Mouse (Mus musculus) lung, embryonic 14.5 days (tissue): ENCODE results near the gene B230219D22Rik. TPM values are rescaled to one million over a fixed set of nuclear protein-coding genes. Genes with fewer than 3 reads are reported as not detected.
"Not testable (repeated sequence)": the region's sequence is repeated elsewhere in the genome, so short reads cannot be mapped to it uniquely, and the experiment has no call there.

Experiments
- ATAC-seq: fragments of 200-750 bp; cut with Nextera tagmentation; 2 replicates; pipeline ENCODE4 v1.8.0; 2017; ENCODE audit warnings: mild to moderate bottlenecking, moderate TSS enrichment, moderate library complexity; ENCODE audit not compliant: insufficient read depth
- DNase-seq: peaks from one replicate; pipeline ENCODE4 v3.0.0-alpha.2; 2015
- H3K27ac ChIP-seq: fragments of 300-500 bp; sonication (generic); 2 replicates; pipeline ENCODE4 v1.5.1; 2014; ENCODE audit warnings: low read depth, mild to moderate bottlenecking, moderate library complexity
- H3K27me3 ChIP-seq: fragments of 300-500 bp; sonication (generic); 2 replicates; pipeline ENCODE4 v1.6.1; 2014; ENCODE audit warnings: low read length, control low read depth; ENCODE audit not compliant: insufficient read depth
- H3K36me3 ChIP-seq: fragments of 300-500 bp; sonication (generic); 2 replicates; pipeline ENCODE4 v1.6.1; 2014; ENCODE audit warnings: control low read depth; ENCODE audit not compliant: insufficient read depth
- H3K4me1 ChIP-seq: fragments of 300-500 bp; sonication (generic); 2 replicates; pipeline ENCODE4 v1.6.1; 2014; ENCODE audit warnings: antibody characterized with exemption, control low read depth; ENCODE audit not compliant: insufficient read depth
- H3K4me2 ChIP-seq: fragments of 300-500 bp; sonication (generic); 2 replicates; pipeline ENCODE4 v1.6.1; 2014; ENCODE audit warnings: mild to moderate bottlenecking
- H3K4me3 ChIP-seq: fragments of 300-500 bp; sonication (generic); 2 replicates; pipeline ENCODE4 v1.5.1; 2014; ENCODE audit warnings: low read depth, low read length
- H3K9ac ChIP-seq: fragments of 300-500 bp; sonication (generic); 2 replicates; pipeline ENCODE4 v1.6.1; 2014
- H3K9me3 ChIP-seq: fragments of 300-500 bp; sonication (generic); 2 replicates; pipeline ENCODE4 v1.6.1; 2016; ENCODE audit warnings: low read depth, low read length, control low read depth
- CTCF ChIP-seq: IDR thresholded peaks from 2 replicates; pipeline ENCODE4 v1.5.1; 2016; ENCODE audit warnings: antibody characterized with exemption, low read depth
- WGBS: fragments of 180-500 bp; shearing (Covaris S2); extraction: QIAGEN DNeasy Blood & Tissue Kit; methylation state at CpG from one replicate; pipeline ENCODE4 v1.1.7; 2014; 5-methylcytosine and 5-hydroxymethylcytosine counted together
- polyA plus RNA-seq: library from polyadenylated mRNA; unstranded; fragments of >200 nt; fragmentation: Nextera tagmentation; extraction: Ambion mirVana; gene quantifications from 2 replicates; pipeline ENCODE4 v1.2.1, GENCODE M21; 2014

B230219D22Rik gene
- polyA plus RNA-seq, 1 experiment from 2014 or later = 84.8 TPM

DNA sequence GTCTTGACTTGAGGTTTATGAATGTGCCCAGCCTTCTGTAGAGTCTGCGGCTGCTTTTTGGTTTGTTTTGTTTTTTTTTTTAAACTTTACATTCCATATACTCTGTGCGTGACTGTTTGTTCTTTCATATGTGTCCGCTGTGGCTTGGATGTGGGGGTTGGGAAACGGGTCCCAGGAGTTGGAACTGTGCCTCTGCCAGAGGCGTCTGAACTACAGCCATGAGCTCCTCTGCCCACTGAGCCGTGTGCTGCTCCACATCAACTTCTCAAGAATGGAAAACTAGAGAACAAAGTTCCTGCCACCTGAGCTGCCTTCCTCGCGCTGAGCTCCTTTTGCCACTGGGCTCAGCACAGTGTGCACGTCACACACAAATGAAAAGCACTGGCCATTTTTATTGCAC is 10.7 kb upstream of the B230219D22Rik start:
- Histone ChIP-seq H3K36me3 (peaks cover 38% of the 10 kb centered on the region), H3K4me2 (no peak overlapping the region), H3K4me3 (no peak overlapping the region), H3K9me3 (no peaks in the 10 kb centered on the region), H3K27me3 (no peaks in the 10 kb centered on the region), H3K27ac (no peak overlapping the region), H3K9ac (no peak overlapping the region), H3K4me1 (no peaks in the 10 kb centered on the region)
- ATAC-seq = no peak
- TF ChIP-seq CTCF = no peak
- 69% methylated on average over 9 of the region's 9 CpGs for WGBS
- peak; percentile 28 for DNase-seq

DNA sequence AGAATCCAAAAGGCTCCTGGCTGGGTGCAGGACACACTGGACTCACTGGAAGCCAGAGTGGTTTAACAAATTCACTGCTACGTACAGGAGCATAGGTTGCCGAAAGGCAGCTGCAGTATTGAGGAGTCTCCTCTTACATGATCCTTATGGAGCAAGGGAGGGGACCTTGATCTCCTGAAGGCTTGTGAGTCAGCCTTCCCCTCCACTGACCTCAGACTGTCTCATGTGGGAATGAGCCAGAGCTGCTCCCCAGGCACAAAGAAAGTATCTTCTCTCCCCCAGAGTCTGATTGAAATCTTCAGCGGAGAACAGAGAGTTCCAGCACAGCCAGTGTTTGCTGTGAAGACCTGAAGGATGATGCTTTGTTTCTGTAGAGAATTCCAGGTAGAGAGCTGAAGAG is 9.3 kb upstream of the B230219D22Rik start:
- H3K9me3 ChIP-seq = no peaks in the 10 kb centered on the region
- H3K4me3 ChIP-seq = no peak overlapping the region
- peaks cover 24% of the 10 kb centered on the region for H3K36me3 ChIP-seq
- no peak overlapping the region for H3K9ac ChIP-seq
- no peak overlapping the region for H3K27ac ChIP-seq
- ATAC-seq (no peak), DNase-seq (no peak)
- no peak overlapping the region for H3K4me2 ChIP-seq
- TF ChIP-seq CTCF = no peak
- no peaks in the 10 kb centered on the region for H3K27me3 ChIP-seq
- no peaks in the 10 kb centered on the region for H3K4me1 ChIP-seq
- 87% methylated on average over 3 of the region's 3 CpGs for WGBS

DNA sequence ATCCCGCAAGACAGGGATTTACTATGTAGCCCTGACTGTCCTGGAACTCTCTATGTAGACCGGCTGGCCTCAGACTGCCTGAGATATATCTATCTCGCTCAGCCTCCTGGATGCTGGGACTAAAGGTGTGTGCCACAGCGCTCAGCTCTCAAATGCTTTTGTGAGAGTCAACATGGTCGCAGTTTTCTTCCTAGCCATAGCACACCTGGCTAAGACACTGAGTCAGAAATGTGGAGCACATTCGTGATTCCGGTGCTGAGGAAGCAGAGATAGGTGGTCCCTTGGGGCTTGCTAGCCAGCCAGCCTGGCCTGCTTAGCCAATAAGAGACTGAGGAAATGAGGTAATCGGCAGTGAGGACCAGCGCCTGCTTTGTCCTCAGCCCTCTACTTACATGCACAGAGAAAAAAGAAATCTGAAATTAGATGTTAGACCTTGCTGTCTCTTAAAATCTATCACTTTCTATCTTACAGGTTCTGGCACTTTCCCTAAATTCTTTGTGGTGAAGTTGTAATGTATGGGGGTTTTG is 6.8 kb upstream of the B230219D22Rik start:
- no peak overlapping the region for H3K4me3 ChIP-seq
- H3K4me2 ChIP-seq = no peak overlapping the region
- no peak for TF ChIP-seq CTCF
- ATAC-seq = no peak
- DNase-seq = no peak
- H3K4me1 ChIP-seq = no peaks in the 10 kb centered on the region
- H3K9ac ChIP-seq = no peak overlapping the region
- 74% methylated on average over 9 of the region's 9 CpGs for WGBS
- H3K27ac ChIP-seq = no peak overlapping the region
- no peaks in the 10 kb centered on the region for H3K9me3 ChIP-seq
- H3K36me3 ChIP-seq = no peaks in the 10 kb centered on the region
- H3K27me3 ChIP-seq = no peaks in the 10 kb centered on the region

DNA sequence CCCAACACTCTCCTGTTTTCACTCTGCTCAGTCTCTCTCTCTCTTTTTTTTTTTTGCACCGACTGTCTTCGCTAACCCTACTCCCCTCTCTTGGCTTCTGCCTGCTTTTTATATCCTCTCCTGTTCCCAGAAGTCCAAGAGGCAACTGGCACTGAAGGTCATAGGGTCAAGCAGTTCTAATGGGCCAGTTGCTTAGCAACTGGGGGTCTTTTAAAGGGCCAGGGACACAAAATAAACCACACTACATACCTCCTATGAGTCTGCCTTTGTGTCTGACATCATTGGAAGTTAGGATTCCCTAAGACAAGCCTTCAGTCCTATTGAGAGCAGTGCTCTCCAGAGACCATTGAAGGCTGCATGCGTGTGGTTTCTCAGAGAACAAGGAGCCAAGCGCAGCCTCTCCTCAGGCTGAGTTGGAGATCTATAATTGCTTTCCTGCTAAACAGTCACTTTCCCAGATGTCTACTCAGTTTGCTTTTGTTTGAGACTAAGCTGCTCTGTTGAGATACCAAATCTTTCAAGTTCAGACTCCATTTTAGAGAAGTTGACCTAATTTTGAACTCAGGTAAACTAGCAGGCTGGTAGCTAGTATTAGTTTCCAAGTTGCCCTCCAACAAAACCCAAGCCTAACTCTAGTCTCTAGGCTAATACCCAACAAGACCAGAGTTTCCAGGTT is 4.9 kb upstream of the B230219D22Rik start:
- Histone ChIP-seq H3K36me3 (no peaks in the 10 kb centered on the region), H3K27ac (no peak overlapping the region), H3K4me1 (no peaks in the 10 kb centered on the region), H3K9ac (no peak overlapping the region), H3K4me2 (no peak overlapping the region), H3K4me3 (no peak overlapping the region), H3K27me3 (no peaks in the 10 kb centered on the region), H3K9me3 (no peaks in the 10 kb centered on the region)
- 27% methylated on average over 4 of the region's 4 CpGs for WGBS
- DNase-seq (no peak), ATAC-seq (no peak)
- TF ChIP-seq CTCF = no peak

DNA sequence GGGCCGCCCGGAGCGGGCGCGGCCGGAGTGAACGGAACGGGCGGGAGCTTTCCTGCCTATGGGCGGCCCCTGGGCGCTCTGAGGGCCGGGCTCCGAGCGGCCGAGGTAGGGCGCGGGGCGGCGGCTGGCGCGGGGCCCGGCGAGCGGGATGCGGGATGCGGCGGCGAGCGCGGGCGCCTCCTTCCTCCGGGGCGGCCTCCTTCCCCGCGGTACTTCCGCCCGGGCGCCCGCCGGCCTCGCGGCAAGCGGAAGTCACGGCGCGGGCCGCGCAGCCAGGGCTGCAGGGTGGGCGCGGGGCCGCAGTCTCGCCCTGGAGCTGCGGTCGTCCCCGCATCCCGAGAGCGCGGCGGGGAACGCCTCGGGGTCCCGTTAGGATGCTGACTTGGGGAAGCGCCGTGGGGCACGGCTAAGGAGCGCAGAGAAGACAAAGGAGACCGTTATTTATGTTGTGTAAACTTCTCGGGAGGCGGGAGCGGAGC is 358 bp downstream of the B230219D22Rik start:
- DNase-seq (peak; percentile 71), ATAC-seq (peak; percentile 76)
- 0 out of 2 replicates have a peak, but pooled peaks cover 6% of the 10 kb centered on the region for H3K36me3 ChIP-seq
- H3K27ac ChIP-seq = peak overlapping the region; percentile 98
- H3K27me3 ChIP-seq = no peaks in the 10 kb centered on the region
- under 1% methylated on average over 39 of the region's 70 CpGs for WGBS
- peak overlapping the region; percentile 86 for H3K4me2 ChIP-seq
- peaks cover 15% of the 10 kb centered on the region for H3K4me1 ChIP-seq
- no peak for TF ChIP-seq CTCF
- H3K9ac ChIP-seq = peak overlapping the region; percentile 100
- H3K9me3 ChIP-seq = no peaks in the 10 kb centered on the region
- peak overlapping the region; percentile 89 for H3K4me3 ChIP-seq

DNA sequence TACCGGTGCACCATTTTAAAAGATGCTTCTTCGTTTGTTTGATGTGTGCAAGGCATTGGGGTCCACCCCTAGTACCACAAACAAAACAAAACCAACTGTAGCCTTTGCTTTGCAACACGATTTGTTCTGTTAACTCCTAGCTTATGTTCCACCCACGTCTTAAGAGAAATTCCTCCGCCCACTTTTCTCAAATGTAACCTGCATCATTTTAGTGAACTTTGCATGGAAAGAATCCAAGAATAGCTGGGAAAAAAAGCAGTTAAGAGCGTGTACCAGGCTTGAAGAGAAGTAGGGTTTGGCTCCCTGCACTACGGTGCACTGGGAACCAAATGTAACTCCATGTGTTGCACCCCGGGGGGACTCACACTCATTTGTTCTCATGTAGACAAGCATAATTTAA is 1.2 kb downstream of the B230219D22Rik start:
- Histone ChIP-seq H3K9me3 (no peaks in the 10 kb centered on the region), H3K4me1 (peaks cover 15% of the 10 kb centered on the region), H3K27ac (no peak overlapping the region; the same call in 1 of the 2 replicates), H3K36me3 (peaks cover 14% of the 10 kb centered on the region), H3K27me3 (no peaks in the 10 kb centered on the region), H3K4me2 (peak overlapping the region; percentile 86), H3K4me3 (peak overlapping the region; percentile 89), H3K9ac (peak overlapping the region; percentile 100)
- no peak for TF ChIP-seq CTCF
- peak; percentile 57 for DNase-seq
- 5% methylated on average over 8 of the region's 8 CpGs for WGBS
- no peak for ATAC-seq

DNA sequence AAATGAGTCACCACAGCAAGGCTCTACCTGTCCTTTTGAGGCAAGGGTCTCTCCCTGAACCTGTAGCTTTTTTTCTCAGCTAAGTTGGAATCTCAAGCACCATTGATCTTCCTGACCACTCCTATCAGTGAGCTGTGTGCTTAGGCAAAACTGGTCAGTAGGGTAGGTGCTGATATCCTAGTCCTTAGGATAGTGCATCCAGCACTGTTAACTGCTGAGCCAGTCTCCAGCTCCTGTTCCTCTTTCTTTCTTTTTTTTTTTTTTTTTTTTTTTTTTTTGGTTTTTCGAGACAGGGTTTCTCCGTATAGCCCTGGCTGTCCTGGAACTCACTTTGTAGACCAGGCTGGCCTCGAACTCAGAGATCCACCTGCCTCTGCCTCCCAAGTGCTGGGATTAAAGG is 3.1 kb downstream of the B230219D22Rik start:
- not testable (repeated sequence) for H3K4me2 ChIP-seq, H3K9me3 ChIP-seq, ATAC-seq, H3K4me3 ChIP-seq, DNase-seq, H3K27ac ChIP-seq, H3K9ac ChIP-seq, H3K27me3 ChIP-seq
- Histone ChIP-seq H3K36me3 (peaks cover 32% of the 10 kb centered on the region), H3K4me1 (peaks cover 15% of the 10 kb centered on the region)
- WGBS = no CpG with 5 or more reads among the region's 3 CpGs
